Mouse (Mus musculus) thymus, adult 2 months (tissue): Measurements from ENCODE around the gene Abhd12.

ENCODE experiments used
- CTCF ChIP-seq: fragments of 200-500 bp; IDR thresholded peaks from 2 replicates; pipeline ENCODE4 v1.5.1; 2012; ENCODE audit warnings: mild to moderate bottlenecking, control low read depth, low read length, moderate library complexity, borderline replicate concordance; ENCODE audit not compliant: control insufficient read depth, poor library complexity, insufficient read depth; ENCODE audit errors: extremely low read depth
- POLR2A ChIP-seq: fragments of 200-500 bp; IDR thresholded peaks from 2 replicates; pipeline ENCODE4 v1.6.1; 2012; ENCODE audit warnings: mild to moderate bottlenecking, low read length, control low read depth, moderate library complexity; ENCODE audit not compliant: control insufficient read depth, poor library complexity, insufficient read depth; ENCODE audit errors: extremely low read depth

- no peak for TF ChIP-seq POLR2A
- TF ChIP-seq CTCF = no peak
Measured at GRCm38 (mm10) chr2:150934659-150935058, 30.1 kb upstream of the Abhd12 start.
